Mouse (Mus musculus) heart, embryonic 13.5 days (tissue): ENCODE measurements at regions not wholly inside any gene's neighbourhood (a gene's known extent, or its start where the extent isn't known, plus 50 kb on each side); places are given as distances from the start of the nearest gene placed in this dataset.

Source experiments
- ATAC-seq: fragments of 200-750 bp; cut with Nextera tagmentation; 2 replicates; pipeline ENCODE4 v1.8.0; 2017; ENCODE audit warnings: moderate TSS enrichment; ENCODE audit not compliant: insufficient number of reproducible peaks, low FRiP score, low TSS enrichment; ENCODE audit errors: extremely low read depth
- H3K27ac ChIP-seq: fragments of 300-500 bp; sonication (generic); replicated peaks from 2 replicates; pipeline ENCODE4 v1.5.1; 2015; ENCODE audit warnings: moderate library complexity, mild to moderate bottlenecking, inconsistent platforms
- H3K27me3 ChIP-seq: fragments of 300-500 bp; sonication (generic); replicated peaks from 2 replicates; pipeline ENCODE4 v1.6.1; 2015; ENCODE audit warnings: mild to moderate bottlenecking, inconsistent platforms
- H3K36me3 ChIP-seq: fragments of 300-500 bp; sonication (generic); 2 replicates; pipeline ENCODE4 v1.6.1; 2015; ENCODE audit warnings: mild to moderate bottlenecking, inconsistent platforms
- H3K4me1 ChIP-seq: fragments of 300-500 bp; sonication (generic); 2 replicates; pipeline ENCODE4 v1.6.1; 2015; ENCODE audit warnings: inconsistent platforms
- H3K4me2 ChIP-seq: fragments of 300-500 bp; sonication (generic); 2 replicates; pipeline ENCODE4 v1.6.1; 2015; ENCODE audit warnings: inconsistent platforms, mild to moderate bottlenecking, moderate library complexity
- H3K4me3 ChIP-seq: fragments of 300-500 bp; sonication (generic); 2 replicates; pipeline ENCODE4 v1.5.1; 2015; ENCODE audit warnings: moderate library complexity, mild to moderate bottlenecking, inconsistent platforms
- H3K9ac ChIP-seq: fragments of 300-500 bp; sonication (generic); 2 replicates; pipeline ENCODE4 v1.6.1; 2015; ENCODE audit warnings: inconsistent platforms, mild to moderate bottlenecking, moderate library complexity
- H3K9me3 ChIP-seq: fragments of 300-500 bp; sonication (generic); 2 replicates; pipeline ENCODE4 v1.6.1; 2016; ENCODE audit warnings: inconsistent platforms
- WGBS: fragments of 180-500 bp; shearing (Covaris S2); methylation state at CpG from one replicate; pipeline ENCODE4 v1.1.7; 2015; ENCODE audit warnings: mixed read lengths; 5-methylcytosine and 5-hydroxymethylcytosine counted together

- Histone ChIP-seq H3K4me1 (peaks cover 6% of the 10 kb centered on the region), H3K27me3 (no peaks in the 10 kb centered on the region), H3K4me2 (no peak overlapping the region), H3K9me3 (no peaks in the 10 kb centered on the region), H3K9ac (no peak overlapping the region), H3K4me3 (no peak overlapping the region), H3K36me3 (no peaks in the 10 kb centered on the region), H3K27ac (no peak overlapping the region)
- WGBS: 60% methylated on average over 3 of the region's 3 CpGs
- ATAC-seq: no peak
These were observed 271.0 kb upstream of the Myo3a start for GRCm38 (mm10) chr2:21956112-21956963.

- Histone ChIP-seq H3K9ac (peak overlapping the region; percentile 65), H3K27me3 (no peaks in the 10 kb centered on the region), H3K4me3 (peak overlapping the region; percentile 41), H3K4me1 (peaks cover 9% of the 10 kb centered on the region), H3K36me3 (no peaks in the 10 kb centered on the region), H3K27ac (peak overlapping the region; percentile 34; the same call in 1 of the 2 replicates), H3K4me2 (peak overlapping the region; percentile 65), H3K9me3 (no peaks in the 10 kb centered on the region)
- 0% methylated on average over 3 of the region's 3 CpGs for WGBS
- no peak for ATAC-seq
These were observed 268.9 kb upstream of the Myo3a start for GRCm38 (mm10) chr2:21958365-21958764.

DNA sequence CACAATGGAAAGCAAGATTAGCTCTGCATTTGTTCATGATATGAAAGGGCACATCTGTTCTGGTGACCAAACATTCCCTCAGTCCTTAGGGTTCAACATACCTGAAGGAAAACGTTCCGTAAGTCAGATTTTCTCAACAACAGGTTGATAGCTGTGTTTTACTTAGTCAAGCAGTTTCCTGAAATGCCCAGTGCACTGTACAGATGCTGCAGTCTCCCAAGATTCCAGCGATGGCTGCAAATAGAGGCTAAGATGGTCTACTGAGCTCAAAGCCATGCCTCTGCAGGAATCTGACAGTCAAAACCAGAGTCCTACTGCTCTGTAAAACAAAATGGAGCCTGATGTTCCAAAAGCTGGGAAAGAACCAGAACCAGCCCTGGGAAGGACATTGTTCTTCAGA, 268.5 kb upstream of the Myo3a start:
- no peaks in the 10 kb centered on the region for H3K27me3 ChIP-seq
- peak overlapping the region; percentile 34 for H3K27ac ChIP-seq
- no peaks in the 10 kb centered on the region for H3K36me3 ChIP-seq
- peaks cover 13% of the 10 kb centered on the region for H3K4me1 ChIP-seq
- peak overlapping the region; percentile 41 for H3K4me3 ChIP-seq
- no peaks in the 10 kb centered on the region for H3K9me3 ChIP-seq
- 42% methylated on average over 3 of the region's 3 CpGs for WGBS
- ATAC-seq: no peak
- peak overlapping the region; percentile 65 for H3K4me2 ChIP-seq
- H3K9ac ChIP-seq: peak overlapping the region; percentile 65

GRCm38 (mm10) chr2:21963343-21964026, 263.8 kb upstream of the Myo3a start:
- no peaks in the 10 kb centered on the region for H3K36me3 ChIP-seq
- ATAC-seq: no peak
- H3K27ac ChIP-seq: peak overlapping the region; percentile 70
- H3K4me3 ChIP-seq: peak overlapping the region; percentile 37
- H3K9me3 ChIP-seq: no peaks in the 10 kb centered on the region
- peaks cover 19% of the 10 kb centered on the region for H3K4me1 ChIP-seq
- peak overlapping the region; percentile 59 for H3K9ac ChIP-seq
- no peaks in the 10 kb centered on the region for H3K27me3 ChIP-seq
- 6% methylated on average over 7 of the region's 7 CpGs for WGBS
- peak overlapping the region; percentile 67 for H3K4me2 ChIP-seq

DNA sequence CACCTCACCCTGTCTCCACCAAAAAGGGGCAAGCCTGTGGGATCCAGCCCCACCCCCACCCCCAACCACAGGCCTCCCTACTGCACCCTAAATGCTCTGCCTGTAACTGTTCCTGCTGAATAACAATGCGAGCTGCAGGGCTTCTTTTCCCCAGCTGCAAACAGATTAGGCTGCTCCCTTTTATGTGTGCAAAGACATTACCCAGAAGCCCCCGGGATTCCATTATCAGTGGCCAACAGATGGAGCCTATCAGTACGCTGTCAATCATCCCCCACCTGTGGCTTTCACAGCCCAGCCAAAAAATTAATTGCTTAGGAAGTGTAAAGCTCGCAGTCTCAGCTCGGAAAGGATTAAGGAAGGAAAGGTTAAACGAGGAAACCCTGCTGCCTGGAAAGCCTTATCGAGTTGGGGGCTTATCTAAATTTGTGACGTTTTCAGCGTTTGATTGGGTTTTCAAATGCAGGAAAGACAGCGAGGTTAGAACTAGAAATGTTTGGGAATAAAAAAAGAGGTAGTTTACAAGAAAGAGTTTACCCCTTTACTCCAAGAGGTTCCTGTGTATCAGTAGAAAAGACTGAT, 263.2 kb upstream of the Myo3a start:
- WGBS: under 1% methylated on average over 10 of the region's 10 CpGs
- peak overlapping the region; percentile 67 for H3K4me2 ChIP-seq
- H3K36me3 ChIP-seq: no peaks in the 10 kb centered on the region
- no peaks in the 10 kb centered on the region for H3K9me3 ChIP-seq
- peak; percentile 73 for ATAC-seq
- peak overlapping the region; percentile 59 for H3K9ac ChIP-seq
- H3K4me1 ChIP-seq: peaks cover 12% of the 10 kb centered on the region
- no peaks in the 10 kb centered on the region for H3K27me3 ChIP-seq
- H3K4me3 ChIP-seq: peak overlapping the region; percentile 37
- peak overlapping the region; percentile 70 for H3K27ac ChIP-seq

DNA sequence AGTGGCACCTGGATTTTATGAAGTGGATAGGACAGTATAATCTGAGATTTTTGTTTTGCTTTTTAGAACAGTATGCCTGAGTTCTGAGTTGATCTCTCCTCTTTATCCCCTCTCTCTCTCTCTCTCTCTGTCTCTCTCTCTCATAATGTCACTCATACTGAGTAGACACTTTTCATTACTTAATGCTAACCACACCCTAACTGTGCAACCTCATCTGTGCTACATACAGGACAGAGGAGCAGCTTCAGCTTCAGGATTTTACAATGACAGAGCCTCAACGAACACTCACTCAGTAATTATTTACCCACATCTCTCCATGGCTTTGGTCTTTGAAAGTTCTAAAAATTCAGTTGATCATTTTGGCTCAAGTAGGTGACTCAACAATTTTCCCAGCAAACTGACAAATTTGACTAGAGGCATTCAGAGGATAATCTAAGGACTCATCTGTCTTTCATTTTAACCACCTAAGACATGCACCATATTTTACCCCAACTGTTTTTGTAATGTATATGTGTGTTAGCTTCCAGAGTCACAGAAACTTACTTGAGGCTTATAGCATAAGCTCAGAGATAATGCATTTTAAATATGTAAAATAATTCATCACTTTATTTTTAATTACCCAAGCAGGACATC, 256.4 kb upstream of the Myo3a start:
- no peaks in the 10 kb centered on the region for H3K9me3 ChIP-seq
- WGBS: 71% methylated on average over 1 of the region's 1 CpGs
- H3K36me3 ChIP-seq: no peaks in the 10 kb centered on the region
- H3K4me1 ChIP-seq: peaks cover 16% of the 10 kb centered on the region; the same call in 1 of the 2 replicates
- no peaks in the 10 kb centered on the region for H3K27me3 ChIP-seq
- H3K4me3 ChIP-seq: no peak overlapping the region
- no peak overlapping the region for H3K9ac ChIP-seq
- H3K27ac ChIP-seq: no peak overlapping the region
- H3K4me2 ChIP-seq: no peak overlapping the region
- no peak for ATAC-seq

- Histone ChIP-seq H3K27me3 (no peaks in the 10 kb centered on the region), H3K9me3 (no peaks in the 10 kb centered on the region), H3K36me3 (no peaks in the 10 kb centered on the region), H3K4me2 (no peak overlapping the region), H3K4me1 (peaks cover 18% of the 10 kb centered on the region; the same call in 1 of the 2 replicates), H3K9ac (no peak overlapping the region), H3K27ac (no peak overlapping the region), H3K4me3 (no peak overlapping the region)
- no peak for ATAC-seq
- WGBS: 32% methylated on average over 3 of the region's 3 CpGs
These were observed 252.7 kb upstream of the Myo3a start for GRCm38 (mm10) chr2:21974599-21974998.

DNA sequence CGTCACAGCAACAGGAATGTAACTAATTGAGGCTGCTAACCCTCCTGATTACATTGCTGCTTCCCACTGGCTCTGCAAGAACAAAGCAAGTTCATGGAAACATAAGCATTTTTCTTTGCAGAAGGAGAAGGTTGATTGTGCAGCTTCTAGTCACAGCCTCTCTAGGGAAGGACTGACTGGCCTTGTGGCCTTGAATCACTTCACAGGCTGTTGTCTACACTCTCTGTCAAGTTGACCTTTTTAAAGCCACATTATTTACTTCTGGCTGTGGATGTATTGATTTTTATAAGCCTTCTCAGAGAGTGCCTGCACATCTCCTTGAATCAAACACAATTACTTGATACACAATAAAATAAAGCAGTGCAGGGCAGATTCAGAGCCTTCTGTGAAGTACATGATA, 251.8 kb upstream of the Myo3a start:
- Histone ChIP-seq H3K4me1 (peaks cover 22% of the 10 kb centered on the region; the same call in 1 of the 2 replicates), H3K4me2 (no peak overlapping the region), H3K9ac (no peak overlapping the region), H3K27ac (no peak overlapping the region), H3K4me3 (no peak overlapping the region), H3K27me3 (no peaks in the 10 kb centered on the region), H3K36me3 (no peaks in the 10 kb centered on the region), H3K9me3 (no peaks in the 10 kb centered on the region)
- 44% methylated on average over 1 of the region's 1 CpGs for WGBS
- ATAC-seq: no peak

GRCm38 (mm10) chr2:21976337-21976736, 251.0 kb upstream of the Myo3a start:
- H3K9ac ChIP-seq: no peak overlapping the region
- H3K36me3 ChIP-seq: no peaks in the 10 kb centered on the region
- H3K4me3 ChIP-seq: no peak overlapping the region
- peaks cover 22% of the 10 kb centered on the region; the same call in 1 of the 2 replicates for H3K4me1 ChIP-seq
- H3K27ac ChIP-seq: no peak overlapping the region
- no peak overlapping the region for H3K4me2 ChIP-seq
- peak; percentile 47; the same call in 1 of the 2 replicates for ATAC-seq
- H3K27me3 ChIP-seq: no peaks in the 10 kb centered on the region
- no peaks in the 10 kb centered on the region for H3K9me3 ChIP-seq

DNA sequence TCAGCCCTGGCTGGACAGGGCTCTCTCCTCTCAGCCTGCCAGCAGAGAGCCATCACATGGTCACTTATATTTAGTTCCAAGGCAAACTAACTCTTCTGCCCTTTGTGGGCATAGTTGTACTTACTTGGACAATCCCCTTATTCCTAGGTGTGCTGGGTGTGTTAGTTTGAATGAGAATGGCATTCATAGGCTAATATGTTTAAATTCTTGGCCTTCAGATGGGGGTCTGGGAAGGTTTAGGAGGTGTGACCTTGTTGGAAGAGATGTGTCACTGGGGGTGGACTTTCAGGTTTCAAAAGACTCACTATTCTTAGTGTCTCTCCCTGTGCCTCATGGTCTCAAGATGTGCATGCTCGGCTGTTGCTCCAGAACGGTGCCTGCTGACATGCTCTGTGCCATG, 250.5 kb upstream of the Myo3a start:
- Histone ChIP-seq H3K9me3 (no peaks in the 10 kb centered on the region), H3K4me1 (peaks cover 19% of the 10 kb centered on the region; the same call in 1 of the 2 replicates), H3K36me3 (no peaks in the 10 kb centered on the region), H3K9ac (no peak overlapping the region), H3K27me3 (no peaks in the 10 kb centered on the region), H3K27ac (no peak overlapping the region), H3K4me2 (no peak overlapping the region), H3K4me3 (no peak overlapping the region)
- WGBS: 51% methylated on average over 2 of the region's 2 CpGs
- ATAC-seq: no peak

GRCm38 (mm10) chr2:21980177-21980576, 247.1 kb upstream of the Myo3a start:
- 0 out of 2 replicates have a peak, but pooled peaks cover 11% of the 10 kb centered on the region for H3K4me1 ChIP-seq
- ATAC-seq: no peak
- no peak overlapping the region for H3K27ac ChIP-seq
- no peak overlapping the region for H3K9ac ChIP-seq
- H3K4me3 ChIP-seq: no peak overlapping the region
- 55% methylated on average over 9 of the region's 9 CpGs for WGBS
- H3K4me2 ChIP-seq: no peak overlapping the region
- H3K9me3 ChIP-seq: no peaks in the 10 kb centered on the region
- H3K36me3 ChIP-seq: no peaks in the 10 kb centered on the region
- no peaks in the 10 kb centered on the region for H3K27me3 ChIP-seq
